Mouse (Mus musculus) liver, embryonic 16.5 days (tissue): Measurements from ENCODE around the gene Tmem106b. TPM values are rescaled to one million over a fixed set of nuclear protein-coding genes. Genes with fewer than 3 reads are reported as not detected.
A peak's percentile ranks its signal among the peaks of the same experiment; 100 is the strongest.

Experiments used
- ATAC-seq: fragments of 200-750 bp; cut with Nextera tagmentation; 2 replicates; pipeline ENCODE4 v1.8.0; 2017; ENCODE audit warnings: low read depth, mild to moderate bottlenecking, moderate number of reproducible peaks, moderate library complexity
- H3K27ac ChIP-seq: fragments of 300-500 bp; sonication (generic); 2 replicates; pipeline ENCODE4 v1.5.1; 2014; ENCODE audit warnings: mild to moderate bottlenecking, low read length
- H3K27me3 ChIP-seq: fragments of 300-500 bp; sonication (generic); 2 replicates; pipeline ENCODE4 v1.6.1; 2014; ENCODE audit warnings: low read depth, low read length, mixed read lengths; ENCODE audit not compliant: control insufficient read depth, insufficient read depth
- H3K36me3 ChIP-seq: fragments of 300-500 bp; sonication (generic); 2 replicates; pipeline ENCODE4 v1.6.1; 2014; ENCODE audit warnings: mild to moderate bottlenecking; ENCODE audit not compliant: control insufficient read depth, insufficient read depth
- H3K4me1 ChIP-seq: fragments of 300-500 bp; sonication (generic); 2 replicates; pipeline ENCODE4 v1.6.1; 2014; ENCODE audit warnings: low read depth, low read length, mixed read lengths; ENCODE audit not compliant: control insufficient read depth
- H3K4me2 ChIP-seq: fragments of 300-500 bp; sonication (generic); 2 replicates; pipeline ENCODE4 v1.6.1; 2014; ENCODE audit warnings: low read depth, low read length, mixed read lengths
- H3K4me3 ChIP-seq: fragments of 300-500 bp; sonication (generic); 2 replicates; pipeline ENCODE4 v1.5.1; 2014; ENCODE audit warnings: low read depth, mild to moderate bottlenecking, low read length
- H3K9ac ChIP-seq: fragments of 300-500 bp; sonication (generic); 2 replicates; pipeline ENCODE4 v1.6.1; 2014; ENCODE audit warnings: low read depth, low read length
- H3K9me3 ChIP-seq: fragments of 300-500 bp; sonication (generic); replicated peaks from 2 replicates; pipeline ENCODE4 v1.6.1; 2016; ENCODE audit warnings: low read length; ENCODE audit not compliant: control insufficient read depth
- WGBS: fragments of 180-500 bp; shearing (Covaris S2); extraction: QIAGEN DNeasy Blood & Tissue Kit; methylation state at CpG from one replicate; pipeline ENCODE4 v1.1.7; 2014; ENCODE audit not compliant: insufficient replicate concordance; 5-methylcytosine and 5-hydroxymethylcytosine counted together
- polyA plus RNA-seq: library from polyadenylated mRNA; unstranded; fragments of >200 nt; fragmentation: Nextera tagmentation; extraction: Ambion mirVana; gene quantifications from 2 replicates; pipeline ENCODE4 v1.2.1, GENCODE M21; 2015

The Tmem106b gene
- polyA plus RNA-seq, 1 experiment from 2014 or later, result 10.6 TPM

- Histone ChIP-seq H3K9ac (peak overlapping the region; percentile 91), H3K27me3 (no peaks in the 10 kb centered on the region), H3K27ac (peak overlapping the region; percentile 68), H3K4me2 (peak overlapping the region; percentile 65), H3K4me3 (peak overlapping the region; percentile 80), H3K36me3 (no peaks in the 10 kb centered on the region; the same call in 1 of the 2 replicates), H3K9me3 (no peaks in the 10 kb centered on the region), H3K4me1 (peaks cover 7% of the 10 kb centered on the region)
- 2% methylated on average over 11 of the region's 11 CpGs for WGBS
- ATAC-seq, result 0 out of 2 replicates have a peak, but pooled peaks have one; percentile 3
Observed at GRCm38 (mm10) chr6:13070147-13070425, 527 bp downstream of the Tmem106b start.

GRCm38 (mm10) chr6:13070485-13070884, 926 bp downstream of the Tmem106b start:
- 39% methylated on average over 4 of the region's 4 CpGs for WGBS
- H3K27ac ChIP-seq, result peak overlapping the region; percentile 68
- peak overlapping the region; percentile 80 for H3K4me3 ChIP-seq
- H3K9me3 ChIP-seq, result no peaks in the 10 kb centered on the region
- H3K4me2 ChIP-seq, result peak overlapping the region; percentile 65
- H3K27me3 ChIP-seq, result no peaks in the 10 kb centered on the region
- H3K9ac ChIP-seq, result peak overlapping the region; percentile 91
- H3K36me3 ChIP-seq, result no peaks in the 10 kb centered on the region; the same call in 1 of the 2 replicates
- H3K4me1 ChIP-seq, result peaks cover 7% of the 10 kb centered on the region
- no peak for ATAC-seq

DNA sequence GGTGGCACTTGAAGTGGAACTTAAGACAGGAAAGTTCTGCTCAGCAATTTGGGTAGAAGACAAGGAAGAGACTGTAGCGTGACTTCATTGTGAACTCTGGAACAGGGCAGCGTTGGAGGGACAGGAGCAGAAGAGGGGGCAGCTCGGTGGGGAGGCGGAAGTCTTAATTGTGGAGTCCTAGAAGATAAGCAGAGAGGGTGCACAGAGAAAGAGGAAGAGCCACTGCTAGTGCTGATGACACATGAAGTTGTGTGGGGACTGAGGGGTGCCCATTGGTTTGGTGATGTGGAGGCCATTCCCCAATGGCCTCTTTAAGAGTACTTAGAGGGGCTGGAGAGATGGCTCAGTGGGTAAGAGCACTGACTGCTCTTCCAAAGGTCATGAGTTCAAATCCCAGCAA, 3.5 kb downstream of the Tmem106b start:
- Histone ChIP-seq H3K4me2 (no peak overlapping the region), H3K9ac (no peak overlapping the region), H3K9me3 (no peaks in the 10 kb centered on the region), H3K4me1 (peaks cover 7% of the 10 kb centered on the region), H3K36me3 (peaks cover 5% of the 10 kb centered on the region; the same call in 1 of the 2 replicates), H3K4me3 (no peak overlapping the region), H3K27me3 (no peaks in the 10 kb centered on the region), H3K27ac (no peak overlapping the region)
- 66% methylated on average over 4 of the region's 4 CpGs for WGBS
- ATAC-seq, result no peak

- Histone ChIP-seq H3K9ac (no peak overlapping the region), H3K4me2 (no peak overlapping the region), H3K4me3 (no peak overlapping the region), H3K27me3 (no peaks in the 10 kb centered on the region), H3K9me3 (no peaks in the 10 kb centered on the region), H3K4me1 (peaks cover 7% of the 10 kb centered on the region), H3K27ac (no peak overlapping the region), H3K36me3 (peaks cover 8% of the 10 kb centered on the region; the same call in 1 of the 2 replicates)
- 78% methylated on average over 2 of the region's 2 CpGs for WGBS
- ATAC-seq, result no peak
Observed at GRCm38 (mm10) chr6:13073876-13074275, 4.3 kb downstream of the Tmem106b start.

GRCm38 (mm10) chr6:13082881-13083280, 13.3 kb downstream of the Tmem106b start:
- no peaks in the 10 kb centered on the region for H3K9me3 ChIP-seq
- no peak for ATAC-seq
- no peak overlapping the region for H3K4me2 ChIP-seq
- H3K36me3 ChIP-seq, result peaks cover 8% of the 10 kb centered on the region
- no peaks in the 10 kb centered on the region for H3K27me3 ChIP-seq
- no peak overlapping the region for H3K9ac ChIP-seq
- H3K27ac ChIP-seq, result no peak overlapping the region
- WGBS, result 73% methylated on average over 9 of the region's 9 CpGs
- H3K4me3 ChIP-seq, result no peak overlapping the region
- H3K4me1 ChIP-seq, result no peaks in the 10 kb centered on the region

DNA sequence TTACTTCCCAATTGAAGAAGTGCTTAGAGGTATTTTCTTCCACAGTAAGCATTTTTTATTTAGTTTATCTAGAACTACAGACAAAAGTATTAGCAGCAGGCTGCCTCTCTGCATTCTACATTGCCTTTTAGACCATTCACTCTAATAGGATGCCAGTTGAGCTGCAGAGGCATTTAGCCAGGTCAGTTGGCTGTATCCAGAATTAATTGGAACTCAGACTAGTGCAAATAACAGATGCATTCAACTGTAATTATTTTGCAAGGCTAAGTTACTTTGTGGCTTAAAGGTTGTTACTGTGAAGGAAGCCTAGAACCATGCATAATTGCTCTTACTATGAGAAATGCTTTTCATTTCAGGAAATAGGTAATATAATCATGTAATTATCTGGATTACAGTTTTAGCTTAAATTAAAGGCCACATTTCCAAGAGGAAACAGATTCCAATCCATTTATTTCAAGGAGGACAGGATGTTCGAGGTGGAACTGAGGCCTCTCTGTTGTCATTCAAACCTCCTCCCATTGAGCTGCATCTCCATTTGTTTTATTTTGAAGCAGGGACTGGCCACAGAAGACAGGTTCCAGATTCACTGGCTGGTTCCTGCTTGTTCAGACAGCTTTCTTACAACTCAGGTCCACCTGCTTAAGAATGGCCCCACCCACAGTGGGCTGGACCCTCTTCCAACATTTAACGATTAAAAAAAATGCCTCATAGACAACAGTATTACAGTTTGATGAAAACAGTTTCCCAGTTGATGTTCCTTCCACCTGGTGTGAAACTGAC, 27.3 kb downstream of the Tmem106b start:
- H3K4me2 ChIP-seq, result no peak overlapping the region

GRCm38 (mm10) chr6:13100137-13100536, 30.6 kb downstream of the Tmem106b start:
- H3K9me3 ChIP-seq, result no peaks in the 10 kb centered on the region
- H3K27ac ChIP-seq, result no peak overlapping the region
- no peaks in the 10 kb centered on the region for H3K36me3 ChIP-seq
- H3K9ac ChIP-seq, result no peak overlapping the region
- no peak overlapping the region for H3K4me3 ChIP-seq
- no peak for ATAC-seq
- no peak overlapping the region for H3K4me2 ChIP-seq
- WGBS, result 69% methylated on average over 2 of the region's 2 CpGs
- H3K4me1 ChIP-seq, result no peaks in the 10 kb centered on the region
- H3K27me3 ChIP-seq, result no peaks in the 10 kb centered on the region

More for the DNA sequence above, 27.3 kb downstream of the Tmem106b start:
- Histone ChIP-seq H3K4me1 (no peaks in the 10 kb centered on the region), H3K27ac (no peak overlapping the region), H3K9me3 (no peaks in the 10 kb centered on the region), H3K9ac (no peak overlapping the region), H3K27me3 (no peaks in the 10 kb centered on the region), H3K4me3 (no peak overlapping the region), H3K36me3 (no peaks in the 10 kb centered on the region)
- no peak for ATAC-seq
- WGBS, result 60% methylated on average over 2 of the region's 2 CpGs

GRCm38 (mm10) chr6:13108662-13109061, 39.1 kb downstream of the Tmem106b start:
- H3K9me3 ChIP-seq, result no peaks in the 10 kb centered on the region
- no peak overlapping the region for H3K4me2 ChIP-seq
- no peaks in the 10 kb centered on the region for H3K36me3 ChIP-seq
- H3K27me3 ChIP-seq, result no peaks in the 10 kb centered on the region
- H3K4me1 ChIP-seq, result no peaks in the 10 kb centered on the region
- H3K27ac ChIP-seq, result no peak overlapping the region
- H3K9ac ChIP-seq, result no peak overlapping the region
- H3K4me3 ChIP-seq, result no peak overlapping the region
- 50% methylated on average over 1 of the region's 1 CpGs for WGBS
- no peak for ATAC-seq

GRCm38 (mm10) chr6:13137255-13137654, 67.7 kb downstream of the Tmem106b start:
- Histone ChIP-seq H3K36me3 (no peaks in the 10 kb centered on the region), H3K9me3 (no peaks in the 10 kb centered on the region), H3K4me2 (no peak overlapping the region), H3K9ac (no peak overlapping the region), H3K4me3 (no peak overlapping the region), H3K27me3 (no peaks in the 10 kb centered on the region), H3K27ac (no peak overlapping the region), H3K4me1 (no peaks in the 10 kb centered on the region)
- ATAC-seq, result no peak
- 67% methylated on average over 1 of the region's 1 CpGs for WGBS
